Mouse (Mus musculus) cerebellum, postnatal 36 days (tissue): ENCODE measurements around the gene Hist1h3b.

Experiments used
- DNase-seq, 2 experiments: peaks; one replicate each; pipeline ENCODE4 v3.0.0; 2021 to 2022; ENCODE audit warnings: mixed read lengths in 2 of 2

The Hist1h3b gene

GRCm38 (mm10) chr13:23739069-23739921 is 12.8 kb upstream of the Hist1h3b start:
- DNase-seq: peak; percentile 84 to 86

GRCm38 (mm10) chr13:23739922-23740252 is 12.2 kb upstream of the Hist1h3b start:
- DNase-seq: no peak

GRCm38 (mm10) chr13:23740256-23740840 is 11.7 kb upstream of the Hist1h3b start:
- DNase-seq: no peak

- no peak for DNase-seq
These were observed 11.2 kb upstream of the Hist1h3b start for GRCm38 (mm10) chr13:23740910-23741309.

- DNase-seq: no peak
These were observed 10.1 kb upstream of the Hist1h3b start for GRCm38 (mm10) chr13:23742007-23742406.

- no peak for DNase-seq
These were observed 8.9 kb upstream of the Hist1h3b start for GRCm38 (mm10) chr13:23743215-23743614.

GRCm38 (mm10) chr13:23743963-23744362 is 8.1 kb upstream of the Hist1h3b start:
- DNase-seq: no peak

- DNase-seq: no peak
These were observed 7.4 kb upstream of the Hist1h3b start for GRCm38 (mm10) chr13:23744421-23745380.

GRCm38 (mm10) chr13:23745381-23746161 is 6.5 kb upstream of the Hist1h3b start, which contains the start of gene Hist1h3c:
Gene Hist1h3c (minus strand): TSS chr13:23745602.
- DNase-seq: peak; percentile 83 to 90

- DNase-seq: peak; percentile 60 to 72
These were observed 5.6 kb upstream of the Hist1h3b start, which contains the start of gene Hist1h2bb for GRCm38 (mm10) chr13:23746201-23747080. Gene Hist1h2bb (plus strand): TSS chr13:23746734.

- DNase-seq: no peak
These were observed 4.8 kb upstream of the Hist1h3b start for GRCm38 (mm10) chr13:23747081-23747891.

GRCm38 (mm10) chr13:23747892-23748288 is 4.2 kb upstream of the Hist1h3b start:
- DNase-seq: no peak

GRCm38 (mm10) chr13:23749563-23750121 is 2.4 kb upstream of the Hist1h3b start:
- no peak for DNase-seq

- DNase-seq: peak; percentile 33 to 62
These were observed 1.1 kb upstream of the Hist1h3b start, which contains the start of gene Hist1h2ab for GRCm38 (mm10) chr13:23750839-23751477. Gene Hist1h2ab (plus strand): TSS chr13:23751126.

- no peak for DNase-seq
These were observed 550 bp upstream of the Hist1h3b start for GRCm38 (mm10) chr13:23751478-23751956.

GRCm38 (mm10) chr13:23752742-23753172 is 690 bp downstream of the Hist1h3b start:
- no peak for DNase-seq

GRCm38 (mm10) chr13:23753314-23754078 is 1.4 kb downstream of the Hist1h3b start:
- no peak for DNase-seq

GRCm38 (mm10) chr13:23755000-23755399 is 2.9 kb downstream of the Hist1h3b start:
- no peak for DNase-seq
